Mouse (Mus musculus) stomach, embryonic 16.5 days (tissue): ENCODE results near the gene Cd22. TPM values are rescaled to one million over a fixed set of nuclear protein-coding genes. Genes with fewer than 3 reads are reported as not detected.
"Not testable (repeated sequence)": the region's sequence is repeated elsewhere in the genome, so short reads cannot be mapped to it uniquely, and the experiment has no call there.

Experiments used
- ATAC-seq: fragments of 200-750 bp; cut with Nextera tagmentation; 2 replicates; pipeline ENCODE4 v1.8.0; 2017; ENCODE audit warnings: moderate number of reproducible peaks, moderate TSS enrichment; ENCODE audit not compliant: insufficient read depth, low FRiP score
- H3K27ac ChIP-seq: fragments of 300-500 bp; sonication (generic); 2 replicates; pipeline ENCODE4 v1.5.1; 2014; ENCODE audit warnings: low read length
- H3K27me3 ChIP-seq: fragments of 300-500 bp; sonication (generic); 2 replicates; pipeline ENCODE4 v1.6.1; 2014; ENCODE audit warnings: low read length, control low read depth, mixed read lengths; ENCODE audit not compliant: control insufficient read depth, insufficient read depth
- H3K36me3 ChIP-seq: fragments of 300-500 bp; sonication (generic); 2 replicates; pipeline ENCODE4 v1.6.1; 2014; ENCODE audit warnings: low read length; ENCODE audit not compliant: control insufficient read depth, insufficient read depth
- H3K4me1 ChIP-seq: fragments of 300-500 bp; sonication (generic); 2 replicates; pipeline ENCODE4 v1.6.1; 2014; ENCODE audit warnings: low read length, control low read depth, mixed read lengths; ENCODE audit not compliant: control insufficient read depth, insufficient read depth
- H3K4me2 ChIP-seq: fragments of 300-500 bp; sonication (generic); 2 replicates; pipeline ENCODE4 v1.6.1; 2014; ENCODE audit warnings: low read depth, low read length, mixed read lengths
- H3K4me3 ChIP-seq: fragments of 300-500 bp; sonication (generic); replicated peaks from 2 replicates; pipeline ENCODE4 v1.5.1; 2014; ENCODE audit warnings: mild to moderate bottlenecking, low read length
- H3K9ac ChIP-seq: fragments of 300-500 bp; sonication (generic); 2 replicates; pipeline ENCODE4 v1.6.1; 2014; ENCODE audit warnings: low read length
- H3K9me3 ChIP-seq: fragments of 300-500 bp; sonication (generic); replicated peaks from 2 replicates; pipeline ENCODE4 v1.6.1; 2016; ENCODE audit warnings: low read length, control low read depth; ENCODE audit not compliant: control insufficient read depth
- WGBS: fragments of 180-500 bp; shearing (Covaris S2); extraction: QIAGEN DNeasy Blood & Tissue Kit; methylation state at CpG from one replicate; pipeline ENCODE4 v1.1.7; 2014; 5-methylcytosine and 5-hydroxymethylcytosine counted together
- polyA plus RNA-seq: library from polyadenylated mRNA; unstranded; fragments of >200 nt; fragmentation: Nextera tagmentation; extraction: Ambion mirVana; gene quantifications from 2 replicates; pipeline ENCODE4 v1.2.1, GENCODE M21; 2015

Cd22 gene
- polyA plus RNA-seq, 1 experiment from 2014 or later, result 0.08 TPM

DNA sequence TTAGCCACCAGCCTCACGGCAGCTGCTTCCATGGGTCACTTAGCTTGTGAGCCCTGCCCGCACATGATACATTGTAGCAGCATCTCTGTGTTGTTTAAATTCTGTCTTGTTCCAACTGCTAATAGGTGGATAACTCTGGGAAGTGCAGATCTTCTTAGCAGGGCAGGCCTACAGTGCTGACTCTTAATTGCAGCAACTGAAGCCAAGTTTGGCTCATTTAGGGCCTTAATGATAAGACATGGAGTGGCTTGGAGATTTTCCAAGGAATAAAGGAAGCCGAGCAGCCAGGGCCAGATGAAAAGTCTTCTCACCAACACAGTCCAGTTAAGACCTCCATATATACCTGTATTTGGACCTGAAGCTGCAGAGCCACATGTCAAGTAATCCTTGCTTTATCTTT is 39.8 kb downstream of the Cd22 start:
- no peaks in the 10 kb centered on the region for H3K27me3 ChIP-seq
- H3K4me1 ChIP-seq, result no peaks in the 10 kb centered on the region
- no peaks in the 10 kb centered on the region for H3K36me3 ChIP-seq
- 66% methylated on average over 3 of the region's 3 CpGs for WGBS
- H3K9ac ChIP-seq, result no peak overlapping the region
- no peak overlapping the region for H3K27ac ChIP-seq
- H3K4me2 ChIP-seq, result no peak overlapping the region
- H3K4me3 ChIP-seq, result no peak overlapping the region
- no peak for ATAC-seq
- no peaks in the 10 kb centered on the region for H3K9me3 ChIP-seq

DNA sequence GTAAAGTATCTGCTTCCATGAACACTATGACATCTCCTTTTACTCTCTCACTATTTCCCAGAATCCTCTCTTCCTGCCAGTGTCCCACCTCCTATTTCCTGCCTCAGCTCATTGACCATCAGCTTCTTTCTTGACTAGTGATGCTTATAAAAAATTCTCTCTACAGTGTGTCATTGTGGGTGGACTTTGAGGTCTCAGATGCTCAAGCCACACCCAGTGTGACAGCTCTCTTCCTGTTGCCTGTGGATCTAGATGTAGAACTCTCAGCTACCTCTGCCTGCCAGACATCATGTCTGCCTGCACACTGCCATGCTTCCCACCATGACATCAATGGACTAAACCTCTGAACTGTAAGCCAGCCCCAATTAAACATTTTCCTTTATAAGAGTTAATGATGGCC is 42.9 kb downstream of the Cd22 start:
- Histone ChIP-seq H3K9ac (no peak overlapping the region), H3K4me1 (no peaks in the 10 kb centered on the region), H3K27ac (no peak overlapping the region), H3K27me3 (no peaks in the 10 kb centered on the region), H3K36me3 (no peaks in the 10 kb centered on the region), H3K9me3 (no peaks in the 10 kb centered on the region), H3K4me3 (no peak overlapping the region), H3K4me2 (no peak overlapping the region)
- ATAC-seq, result no peak

DNA sequence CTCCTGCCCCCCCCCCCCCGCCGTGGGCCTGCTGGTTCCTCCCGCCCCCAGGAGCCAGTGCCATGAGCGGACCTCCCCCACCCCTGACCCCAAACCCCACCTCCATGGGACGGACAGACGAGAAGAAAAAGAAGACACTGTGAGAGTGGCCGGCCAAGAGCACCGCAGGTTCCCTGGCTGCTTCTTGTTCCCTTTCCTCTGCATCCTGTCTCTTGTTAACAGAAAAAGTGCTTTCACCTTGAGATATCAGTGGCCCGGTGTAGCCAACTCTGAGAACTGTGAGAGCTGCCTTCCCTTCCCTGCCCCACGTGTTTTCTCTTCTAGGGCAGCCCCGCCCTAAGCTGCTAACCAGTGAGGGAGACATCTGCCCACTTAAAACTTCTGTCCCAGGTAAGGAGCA is 47.5 kb downstream of the Cd22 start:
- H3K4me2 ChIP-seq, H3K4me3 ChIP-seq, H3K27me3 ChIP-seq, H3K36me3 ChIP-seq, H3K27ac ChIP-seq, H3K4me1 ChIP-seq, ATAC-seq, H3K9ac ChIP-seq, H3K9me3 ChIP-seq: not testable (repeated sequence)
- WGBS, result 32% methylated on average over 7 of the region's 11 CpGs

DNA sequence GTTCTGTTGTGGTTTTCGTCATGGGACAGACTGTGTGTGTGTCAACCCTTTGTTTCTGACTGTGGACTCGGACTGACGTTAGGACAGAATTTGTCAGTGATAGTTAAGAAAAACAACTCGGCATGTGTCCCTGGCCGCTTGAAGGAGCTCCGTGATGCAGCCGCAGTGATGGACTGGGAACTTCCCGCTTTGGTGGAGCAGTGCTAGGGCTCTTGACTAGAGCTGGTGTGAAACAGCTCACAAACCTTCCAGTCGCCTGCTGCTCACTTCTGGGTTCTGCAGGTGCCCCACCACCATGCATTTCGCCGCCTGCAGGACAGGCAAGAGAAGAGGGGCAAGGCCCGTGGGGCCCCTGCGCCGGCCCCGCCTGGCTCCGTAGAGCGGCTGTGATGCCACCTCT is 47.9 kb downstream of the Cd22 start:
- Histone ChIP-seq H3K27ac (no peak overlapping the region), H3K4me2 (no peak overlapping the region), H3K9me3 (no peaks in the 10 kb centered on the region), H3K36me3 (no peaks in the 10 kb centered on the region), H3K4me1 (no peaks in the 10 kb centered on the region), H3K9ac (no peak overlapping the region), H3K27me3 (no peaks in the 10 kb centered on the region), H3K4me3 (no peak overlapping the region)
- 66% methylated on average over 17 of the region's 17 CpGs for WGBS
- no peak for ATAC-seq

DNA sequence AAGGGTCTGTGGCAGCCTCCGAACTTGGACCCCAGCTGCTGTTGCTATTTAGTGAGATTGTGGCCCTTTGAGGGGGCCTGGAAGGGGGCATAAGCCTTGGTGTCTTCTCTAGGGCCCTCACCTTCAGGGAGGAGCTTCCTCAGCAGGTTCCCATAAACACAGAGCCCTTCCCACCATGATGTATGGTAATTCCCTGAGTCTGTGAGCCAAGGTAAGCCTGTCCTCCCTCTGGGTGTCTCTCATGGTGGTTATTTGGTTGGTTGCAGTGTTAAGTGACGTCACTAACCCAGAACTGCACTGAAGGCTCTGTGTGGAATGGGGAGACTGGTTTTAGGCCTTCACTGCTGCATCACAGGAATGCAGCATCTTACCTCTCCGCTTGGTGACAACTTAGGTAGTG is 50.7 kb downstream of the Cd22 start:
- Histone ChIP-seq H3K4me2 (no peak overlapping the region), H3K9me3 (no peaks in the 10 kb centered on the region), H3K9ac (no peak overlapping the region), H3K27ac (no peak overlapping the region), H3K36me3 (no peaks in the 10 kb centered on the region), H3K4me1 (no peaks in the 10 kb centered on the region), H3K27me3 (no peaks in the 10 kb centered on the region), H3K4me3 (no peak overlapping the region)
- WGBS, result 70% methylated on average over 3 of the region's 3 CpGs
- no peak for ATAC-seq

DNA sequence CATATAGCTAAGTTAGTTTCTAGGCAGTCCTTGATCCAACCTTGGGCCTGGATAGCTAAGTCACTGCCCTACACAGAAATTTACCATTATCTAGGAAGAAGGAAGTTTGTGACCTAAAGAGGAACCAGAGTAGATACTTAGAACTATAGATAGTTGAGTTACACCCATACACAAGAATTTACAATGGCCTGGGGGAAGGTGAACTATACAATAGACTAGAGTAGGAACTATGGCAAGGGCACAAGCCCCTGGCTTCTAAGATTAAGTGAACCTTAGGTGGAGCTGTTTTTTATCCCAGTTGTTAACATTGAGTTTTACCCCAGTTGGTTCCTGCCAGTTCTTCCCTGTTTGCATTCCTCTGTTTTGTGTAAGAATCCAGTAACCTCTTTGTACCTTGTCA is 51.3 kb downstream of the Cd22 start:
- not testable (repeated sequence) for H3K36me3 ChIP-seq, H3K4me2 ChIP-seq, H3K27me3 ChIP-seq, ATAC-seq, H3K9me3 ChIP-seq, H3K9ac ChIP-seq, H3K4me1 ChIP-seq, H3K27ac ChIP-seq, H3K4me3 ChIP-seq

DNA sequence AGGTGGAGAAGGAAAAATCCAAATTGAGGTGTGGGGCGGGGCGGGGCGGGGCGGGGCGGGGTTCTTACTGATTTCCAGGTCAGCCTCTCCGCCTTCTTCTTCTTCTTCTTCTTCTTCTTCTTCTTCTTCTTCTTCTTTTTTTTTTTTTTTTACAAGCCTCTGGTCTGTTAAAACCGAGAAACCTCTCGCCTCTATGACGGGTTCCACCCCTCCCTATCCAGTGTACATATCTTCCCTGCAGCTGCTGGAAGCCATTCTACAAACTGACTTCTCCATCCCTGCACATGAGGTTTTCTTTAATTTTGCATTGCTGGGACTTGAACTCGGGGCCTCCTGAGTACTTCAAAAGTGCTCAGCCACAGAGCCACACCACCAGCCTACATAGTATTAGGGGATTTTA is 53.5 kb downstream of the Cd22 start:
- ATAC-seq, result no peak
- no peaks in the 10 kb centered on the region for H3K36me3 ChIP-seq
- H3K4me1 ChIP-seq, result no peaks in the 10 kb centered on the region
- WGBS, result 86% methylated on average over 10 of the region's 10 CpGs
- no peaks in the 10 kb centered on the region for H3K27me3 ChIP-seq
- H3K27ac ChIP-seq, result no peak overlapping the region
- H3K9me3 ChIP-seq, result no peaks in the 10 kb centered on the region
- no peak overlapping the region for H3K9ac ChIP-seq
- no peak overlapping the region for H3K4me2 ChIP-seq
- H3K4me3 ChIP-seq, result no peak overlapping the region

DNA sequence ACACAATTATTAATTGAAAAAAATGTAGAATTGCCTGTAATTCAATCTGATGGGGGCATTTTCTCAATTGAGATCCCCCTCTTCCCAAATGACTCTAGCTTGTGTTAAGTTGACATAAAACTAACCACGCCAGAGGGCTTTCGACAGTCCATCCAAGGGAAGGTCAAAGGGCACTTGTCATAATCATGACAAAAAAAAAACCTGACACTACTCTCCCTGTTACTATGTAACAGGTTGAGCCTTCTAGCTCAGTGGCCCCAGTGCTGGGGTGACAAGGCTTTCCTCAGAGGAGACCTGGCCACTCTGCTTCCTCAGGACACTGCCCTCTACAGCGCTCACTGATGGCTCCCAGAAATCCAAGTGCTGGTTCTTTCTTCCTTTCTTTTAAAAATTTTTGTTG is 55.8 kb downstream of the Cd22 start:
- no peak overlapping the region for H3K4me2 ChIP-seq
- H3K9ac ChIP-seq, result no peak overlapping the region
- no peaks in the 10 kb centered on the region for H3K9me3 ChIP-seq
- H3K27ac ChIP-seq, result no peak overlapping the region
- 78% methylated on average over 3 of the region's 3 CpGs for WGBS
- H3K4me3 ChIP-seq, result no peak overlapping the region
- 0 out of 2 replicates have a peak, but pooled peaks cover 3% of the 10 kb centered on the region for H3K4me1 ChIP-seq
- H3K36me3 ChIP-seq, result no peaks in the 10 kb centered on the region
- no peaks in the 10 kb centered on the region for H3K27me3 ChIP-seq
- ATAC-seq, result no peak

DNA sequence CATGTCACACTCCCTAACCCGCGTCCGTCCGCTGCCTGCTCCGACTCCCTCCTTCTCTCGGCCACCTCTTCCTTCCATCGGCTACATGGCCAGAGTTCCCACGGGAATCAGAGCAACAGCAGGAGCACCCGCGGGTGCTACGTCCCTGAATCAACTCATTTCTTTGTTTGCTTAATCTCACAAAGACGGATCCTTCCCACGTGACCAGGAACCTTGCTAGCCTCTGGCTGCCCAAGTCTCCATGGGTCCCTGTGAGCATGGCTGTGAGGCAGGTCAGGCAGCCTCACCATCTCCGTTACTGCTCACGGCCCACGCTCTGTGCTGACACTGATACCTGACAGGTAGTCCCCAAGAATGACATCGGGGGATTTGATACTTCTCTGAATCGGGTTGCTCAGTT is 56.5 kb downstream of the Cd22 start, which contains the start of gene Ffar2:
Gene Ffar2 (minus strand): TSS at position 101 of the 400 bp plus-strand sequence.
- Histone ChIP-seq H3K27me3 (no peaks in the 10 kb centered on the region), H3K4me3 (no peak within 1 kb of the TSS), H3K27ac (no peak within 1 kb of the TSS), H3K9ac (no peak within 1 kb of the TSS), H3K4me1 (0 out of 2 replicates have a peak, but pooled peaks cover 3% of the 10 kb centered on the region), H3K4me2 (no peak within 1 kb of the TSS), H3K9me3 (no peaks in the 10 kb centered on the region), H3K36me3 (no peaks in the 10 kb centered on the region)
- 81% methylated on average over 18 of the region's 18 CpGs for WGBS
- no peak for ATAC-seq

DNA sequence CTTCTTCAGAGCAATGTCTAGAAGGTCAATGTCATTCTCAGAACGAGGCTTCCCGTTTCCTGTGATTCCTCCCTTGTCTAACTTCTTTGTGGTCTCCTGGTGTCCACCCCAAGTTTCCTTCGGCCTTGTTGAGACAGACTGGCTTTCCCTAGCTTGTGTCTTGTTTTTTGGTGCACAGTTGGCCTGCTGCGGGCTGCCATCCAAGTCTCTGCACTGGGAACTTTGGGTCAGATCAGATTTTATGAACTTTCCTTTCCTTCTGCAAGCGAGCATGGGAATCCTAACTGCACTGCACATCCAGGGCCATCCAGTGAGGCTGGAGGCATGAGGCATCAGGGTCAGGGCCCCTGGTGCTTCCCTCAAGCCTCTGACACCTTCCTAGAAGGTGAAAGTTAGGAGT is 58.6 kb downstream of the Cd22 start:
- Histone ChIP-seq H3K27me3 (no peaks in the 10 kb centered on the region), H3K9me3 (no peaks in the 10 kb centered on the region), H3K9ac (no peak overlapping the region), H3K4me3 (no peak overlapping the region), H3K4me1 (peaks cover 6% of the 10 kb centered on the region; the same call in 1 of the 2 replicates), H3K4me2 (no peak overlapping the region), H3K27ac (0 out of 2 replicates have a peak overlapping the region, but pooled peaks have one; percentile 49), H3K36me3 (no peaks in the 10 kb centered on the region)
- 54% methylated on average over 5 of the region's 5 CpGs for WGBS
- ATAC-seq, result no peak
